Mouse (Mus musculus) layer of hippocampus, adult 2 months (tissue): ENCODE results near the gene Trex1. TPM values are rescaled to one million over a fixed set of nuclear protein-coding genes. Genes with fewer than 3 reads are reported as not detected.

Experiments used
- DNase-seq, 2 experiments: peaks; one replicate each; pipeline ENCODE4 v3.0.0; 2022; ENCODE audit warnings: low spot score in 2 of 2
- H3K27ac ChIP-seq: fragments of 200-600 bp; 2 replicates; pipeline ENCODE4 v1.8.1; 2022
- H3K4me3 ChIP-seq: fragments of 200-600 bp; 2 replicates; pipeline ENCODE4 v1.8.1; 2022; ENCODE audit warnings: mild to moderate bottlenecking
- CTCF ChIP-seq: fragments of 200-600 bp; conservative IDR thresholded peaks from 2 replicates; pipeline ENCODE4 v1.8.1; 2022; ENCODE audit warnings: antibody characterized with exemption, mild to moderate bottlenecking, moderate library complexity
- total RNA-seq, 2 experiments: library from RNA; stranded (reverse); gene quantifications; 2 replicates each; pipeline ENCODE4 v1.2.3; 2021

The Trex1 gene
- total RNA-seq, 2 experiments from 2014 or later: 12.9 to 15.4 TPM

DNA sequence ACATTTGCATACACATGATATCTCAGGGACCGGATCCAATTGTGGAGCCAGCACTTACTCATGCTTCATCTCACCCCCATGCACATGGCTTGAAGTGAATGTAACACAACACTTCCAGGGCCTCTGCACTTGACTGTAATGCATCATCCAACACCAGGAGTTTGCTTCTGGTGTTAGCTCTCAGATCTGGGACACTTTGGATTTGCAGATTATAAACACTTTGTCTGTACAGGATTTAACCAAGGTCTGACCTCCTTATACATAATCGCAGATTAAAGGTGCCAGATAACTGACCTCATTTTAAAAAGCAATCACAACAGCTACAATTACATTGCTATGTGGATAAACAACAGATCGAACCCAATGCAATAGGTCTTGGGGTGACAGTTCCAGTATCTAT lies 21.0 kb upstream of the Trex1 start:
- TF ChIP-seq CTCF: no peak
- H3K4me3 ChIP-seq: no peak overlapping the region
- H3K27ac ChIP-seq: no peak overlapping the region
- no peak for DNase-seq

DNA sequence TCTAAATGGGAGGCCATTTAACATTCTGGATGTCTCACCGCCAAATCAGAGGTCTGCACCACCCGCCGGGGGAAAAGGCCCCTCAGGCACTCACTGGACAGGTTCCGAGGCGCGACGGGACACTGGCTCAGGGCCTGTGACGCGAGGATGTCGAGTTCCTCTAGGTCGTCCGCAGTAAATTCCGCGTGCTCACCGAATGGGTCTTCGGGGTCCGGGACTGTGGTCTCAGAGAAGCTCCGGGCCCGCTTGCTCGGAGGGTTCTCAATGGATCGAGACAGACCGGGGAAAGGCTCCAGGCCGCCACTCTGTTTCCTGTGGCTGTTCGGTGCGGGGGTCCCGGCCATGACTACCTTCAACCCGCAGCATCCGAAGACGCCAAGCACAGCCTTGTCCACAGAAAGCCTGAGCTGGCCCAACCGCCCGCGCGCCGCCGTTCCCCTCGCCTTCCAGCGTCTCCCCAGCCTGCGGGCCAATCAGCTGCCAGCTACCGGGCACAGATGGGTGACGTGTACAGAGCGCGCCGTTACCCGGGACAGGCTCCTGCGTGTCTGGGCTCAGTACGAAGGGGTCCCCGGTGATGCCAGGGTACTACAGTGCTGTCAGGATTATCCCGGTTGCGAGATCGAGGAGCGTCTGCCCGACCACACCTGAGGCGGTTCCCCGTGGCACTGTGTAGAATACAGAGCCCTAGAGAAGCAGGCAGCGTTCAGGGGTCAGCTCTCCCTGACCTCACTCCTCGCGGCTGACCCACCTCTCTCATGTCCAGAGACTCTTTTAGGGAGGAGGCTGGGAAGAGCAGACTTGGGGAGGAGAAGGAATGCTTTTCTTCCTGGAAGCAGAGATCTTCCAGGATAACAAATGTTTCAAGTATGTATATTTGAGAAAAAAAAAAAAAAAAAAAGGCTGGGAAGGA lies 14.4 kb upstream of the Trex1 start, which contains the start of gene Atrip:
TSS of gene Atrip (minus strand) at position 464 of the 913 bp plus-strand sequence.
- DNase-seq: peak; percentile 95
- 0 out of 2 replicates have a peak, but pooled peaks have one; percentile 9 for TF ChIP-seq CTCF
- Histone ChIP-seq H3K4me3 (peak within 1 kb of the TSS; percentile 82), H3K27ac (peak within 1 kb of the TSS; percentile 94)

DNA sequence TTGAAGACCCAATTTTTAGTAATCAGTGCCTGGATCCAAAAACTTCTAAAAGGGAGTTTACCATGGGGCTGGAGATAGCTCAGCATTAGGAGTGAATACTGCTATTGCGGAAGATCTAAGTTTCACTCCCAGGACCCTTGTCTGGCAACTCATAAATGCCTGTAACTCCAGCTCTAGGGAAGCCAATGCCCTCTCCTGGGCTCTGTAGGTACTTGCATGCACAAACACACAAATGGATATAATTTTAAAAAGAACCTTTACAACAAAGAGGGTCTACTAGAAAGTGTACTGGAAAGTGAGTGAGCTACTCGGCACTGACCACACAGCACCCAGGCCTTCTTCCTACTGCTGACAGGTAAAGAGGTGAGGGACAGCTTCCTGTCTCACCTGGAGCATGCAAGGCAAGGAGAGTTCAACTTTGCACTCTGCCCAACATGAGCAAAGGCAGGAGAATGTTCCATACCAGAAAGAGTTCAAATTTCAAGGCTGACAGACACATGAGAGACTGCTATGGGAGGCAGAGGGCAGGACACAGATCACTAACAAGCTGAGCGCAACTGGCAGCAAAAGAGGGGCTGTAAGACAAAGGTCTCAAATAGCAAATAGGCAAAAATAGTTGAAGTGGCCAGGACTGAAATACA lies 8.7 kb upstream of the Trex1 start:
- Histone ChIP-seq H3K4me3 (no peak overlapping the region), H3K27ac (no peak overlapping the region)
- DNase-seq: no peak
- TF ChIP-seq CTCF: peak; percentile 59

DNA sequence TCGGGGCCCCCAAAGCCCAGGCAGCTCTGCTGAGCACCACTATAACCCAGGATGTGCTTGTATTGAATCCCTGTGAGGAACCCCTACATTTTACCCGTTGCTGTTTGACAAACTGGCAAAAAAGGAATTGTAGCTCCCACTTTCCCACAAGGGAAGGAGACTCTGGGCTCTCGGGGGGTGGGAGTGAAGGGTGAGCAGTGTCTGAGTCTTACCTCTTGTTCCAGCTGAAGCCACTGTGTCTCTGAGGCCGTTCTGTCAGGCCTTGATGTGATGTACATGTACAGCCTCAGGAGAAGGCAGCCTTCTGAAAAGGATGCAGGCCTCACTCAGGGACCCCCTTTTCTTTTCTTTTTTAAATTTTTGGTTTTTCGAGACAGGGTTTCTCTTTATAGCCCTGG lies 1.4 kb upstream of the Trex1 start:
- Histone ChIP-seq H3K4me3 (no peak overlapping the region), H3K27ac (no peak overlapping the region)
- no peak for DNase-seq
- no peak for TF ChIP-seq CTCF

DNA sequence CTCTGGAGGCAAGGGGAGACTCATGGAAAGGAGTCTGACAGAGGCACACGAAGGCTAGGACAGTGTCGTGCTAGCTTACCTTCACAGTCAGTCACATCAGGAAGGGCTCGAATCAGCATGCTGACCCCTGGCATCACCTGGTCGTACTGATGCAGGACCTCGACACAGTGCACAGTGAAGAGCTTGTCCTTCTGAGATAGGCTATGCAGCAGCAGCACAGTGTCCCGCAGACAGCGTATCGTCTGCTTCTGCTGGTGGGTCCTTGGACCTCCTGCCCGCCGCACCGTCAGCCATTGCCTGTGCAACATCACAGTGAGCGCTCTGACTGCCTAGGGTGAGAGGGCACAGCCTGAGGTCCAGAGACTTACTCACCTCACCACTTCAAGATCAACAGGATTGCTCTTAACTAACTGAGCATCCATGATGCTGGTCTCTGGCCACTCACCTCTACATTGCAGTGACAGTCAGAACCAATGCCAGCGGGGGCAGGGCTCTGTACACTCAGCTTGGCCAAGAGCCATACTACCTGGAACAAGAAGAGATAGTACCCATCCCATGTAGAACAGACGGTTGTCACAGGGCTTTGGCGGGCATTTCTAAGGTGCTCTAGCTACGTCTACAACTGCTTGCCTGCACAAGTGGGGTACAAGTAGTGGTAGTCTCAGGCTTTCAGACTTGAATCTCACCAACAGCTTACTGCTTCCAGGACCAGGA lies 807 bp upstream of the Trex1 start:
- no peak for DNase-seq
- H3K4me3 ChIP-seq: no peak overlapping the region
- H3K27ac ChIP-seq: peak overlapping the region; percentile 90
- TF ChIP-seq CTCF: no peak

DNA sequence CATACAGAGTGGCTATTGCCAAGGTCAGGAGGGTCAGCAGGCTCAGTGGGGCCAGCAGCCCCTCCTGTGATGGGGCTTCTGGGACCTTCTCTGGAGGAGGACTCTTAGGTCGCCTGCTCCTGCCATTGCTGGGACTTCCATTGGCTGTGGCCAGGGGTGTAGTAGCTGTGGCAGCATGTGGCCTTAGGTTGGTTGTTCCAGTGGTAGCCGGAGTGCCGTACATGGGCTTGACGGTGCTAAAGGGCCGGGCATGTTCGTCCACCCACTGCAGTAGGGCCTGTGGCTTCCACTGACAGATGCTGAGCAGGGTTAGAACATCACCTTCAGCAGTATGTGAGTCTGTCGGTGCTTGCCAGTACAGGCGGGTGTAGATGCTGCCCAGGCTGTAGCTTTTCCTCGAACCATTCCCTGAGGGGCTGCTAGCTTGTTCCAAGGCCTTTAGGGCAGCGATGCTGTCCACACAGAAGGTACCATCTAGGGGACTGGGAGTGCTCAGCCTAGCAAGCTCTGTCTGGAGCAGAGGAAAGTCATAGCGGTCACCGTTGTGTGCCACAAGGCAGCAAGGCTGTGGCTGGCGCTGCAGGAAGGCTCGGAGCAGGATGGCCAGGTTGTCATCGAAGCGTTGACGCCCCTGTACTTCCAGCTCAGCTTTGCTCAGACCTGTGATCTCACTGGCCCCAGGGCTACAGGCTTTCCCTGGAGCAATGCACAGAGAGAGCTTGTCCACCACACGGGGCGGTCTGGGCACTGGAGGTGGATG lies 1.3 kb downstream of the Trex1 start:
- Histone ChIP-seq H3K27ac (peak overlapping the region; percentile 90), H3K4me3 (peak overlapping the region; percentile 57; the same call in 1 of the 2 replicates)
- TF ChIP-seq CTCF: no peak
- no peak for DNase-seq

DNA sequence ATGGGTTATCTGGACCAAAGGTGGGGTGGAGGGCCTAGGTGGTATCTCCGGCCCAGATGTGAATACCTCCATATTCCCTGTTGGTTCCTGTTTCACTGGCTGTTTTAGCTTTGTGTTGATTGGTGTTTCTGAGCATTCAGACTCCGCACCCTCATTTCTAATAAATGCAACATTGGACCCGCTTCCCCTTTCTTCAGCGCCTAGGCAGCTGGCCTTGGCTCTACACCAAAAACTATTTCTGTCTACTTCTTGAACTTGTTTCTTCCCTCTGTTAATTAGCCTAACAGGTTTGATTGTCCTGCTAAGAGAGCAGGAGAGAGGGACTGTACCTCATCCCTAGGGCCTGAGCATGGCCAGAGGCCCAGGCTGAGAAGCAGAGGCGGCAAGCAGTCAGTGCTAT lies 2.0 kb downstream of the Trex1 start:
- peak overlapping the region; percentile 90 for H3K27ac ChIP-seq
- DNase-seq: no peak
- H3K4me3 ChIP-seq: no peak overlapping the region
- no peak for TF ChIP-seq CTCF

DNA sequence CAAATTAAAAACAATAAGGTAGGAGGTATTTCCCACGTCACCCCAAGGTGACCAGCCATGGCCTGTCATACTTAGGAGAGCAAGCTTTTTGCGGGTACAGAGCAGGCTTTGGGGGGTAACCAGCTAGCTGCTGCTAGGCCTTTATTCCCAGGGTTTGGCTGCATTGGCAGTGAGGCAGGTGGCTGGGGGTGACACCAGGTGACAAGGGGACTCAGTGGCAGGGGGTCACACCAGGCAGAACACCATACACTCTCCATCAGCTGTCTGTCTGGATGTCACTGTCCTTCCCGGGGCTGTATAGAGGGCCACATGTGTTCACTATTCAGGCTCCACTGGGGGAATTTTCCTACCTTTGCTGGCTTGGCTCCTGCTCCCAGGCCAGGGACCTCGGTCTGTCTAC lies 2.6 kb downstream of the Trex1 start:
- H3K4me3 ChIP-seq: no peak overlapping the region
- H3K27ac ChIP-seq: no peak overlapping the region
- no peak for TF ChIP-seq CTCF
- DNase-seq: no peak

DNA sequence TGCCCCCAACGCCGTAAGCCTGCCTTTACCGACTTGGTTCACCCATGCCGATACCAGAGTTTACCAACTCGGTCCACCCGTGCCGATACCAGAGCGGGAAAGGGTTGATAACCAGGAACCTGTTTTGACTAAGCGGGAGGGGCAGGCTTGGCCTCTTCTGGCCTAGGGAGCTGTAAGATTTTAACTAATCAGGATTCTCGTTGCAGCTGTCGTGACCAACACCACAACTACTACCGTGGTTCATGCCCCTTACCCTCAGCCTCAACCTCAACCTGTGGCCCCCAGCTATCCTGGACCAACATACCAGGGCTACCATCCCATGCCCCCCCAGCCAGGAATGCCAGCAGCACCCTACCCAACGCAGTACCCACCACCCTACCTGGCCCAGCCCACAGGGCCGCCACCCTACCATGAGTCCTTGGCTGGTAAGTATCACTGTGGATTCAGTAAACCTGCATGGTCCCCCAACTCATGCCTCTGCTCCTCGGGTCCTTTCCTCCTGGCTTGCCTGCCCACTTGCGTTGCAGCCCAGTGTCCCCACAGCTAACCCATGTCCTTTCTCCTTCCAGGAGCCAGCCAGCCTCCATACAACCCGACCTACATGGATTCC lies 3.3 kb downstream of the Trex1 start:
- peak overlapping the region; percentile 86; the same call in 1 of the 2 replicates for H3K27ac ChIP-seq
- DNase-seq: no peak
- TF ChIP-seq CTCF: no peak
- no peak overlapping the region for H3K4me3 ChIP-seq

DNA sequence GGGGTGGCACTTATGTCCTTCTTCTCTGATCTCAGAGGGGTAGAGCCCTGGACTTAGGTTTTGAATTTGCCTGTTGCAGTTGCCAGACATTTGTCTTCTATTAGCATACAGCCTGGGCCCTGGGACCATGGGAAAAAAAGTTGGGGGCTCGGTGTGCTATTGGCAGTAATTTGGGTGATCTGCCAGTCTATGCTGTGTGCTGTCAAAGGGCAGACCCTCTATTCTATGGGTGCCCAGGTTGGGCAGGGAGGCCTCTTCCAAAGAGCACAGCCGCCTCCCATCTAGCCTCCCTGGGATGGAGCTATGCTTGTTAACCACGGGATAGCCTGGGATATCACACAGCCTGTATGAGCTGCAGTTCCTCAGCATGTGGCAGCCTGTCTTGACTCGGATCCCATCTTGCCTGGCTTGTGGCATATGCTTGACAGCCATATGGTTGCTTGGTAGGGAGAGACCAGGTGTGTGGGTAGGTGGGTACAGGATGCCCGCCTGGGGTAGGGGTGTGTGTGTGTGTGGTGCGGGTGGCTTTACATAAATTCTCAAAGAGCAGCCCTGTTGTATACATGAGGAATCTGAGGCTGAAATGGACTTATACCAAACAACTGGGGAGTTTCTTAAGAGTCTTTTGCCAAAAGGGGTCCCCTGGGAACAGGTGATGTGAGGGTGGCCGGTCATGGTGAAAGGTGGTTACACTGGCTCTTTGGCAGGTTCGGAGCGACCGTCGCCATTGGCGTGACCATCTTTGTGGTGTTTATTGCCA lies 4.1 kb downstream of the Trex1 start:
- peak overlapping the region; percentile 58 for H3K4me3 ChIP-seq
- no peak for TF ChIP-seq CTCF
- peak overlapping the region; percentile 86 for H3K27ac ChIP-seq
- peak; percentile 19 to 34 for DNase-seq

DNA sequence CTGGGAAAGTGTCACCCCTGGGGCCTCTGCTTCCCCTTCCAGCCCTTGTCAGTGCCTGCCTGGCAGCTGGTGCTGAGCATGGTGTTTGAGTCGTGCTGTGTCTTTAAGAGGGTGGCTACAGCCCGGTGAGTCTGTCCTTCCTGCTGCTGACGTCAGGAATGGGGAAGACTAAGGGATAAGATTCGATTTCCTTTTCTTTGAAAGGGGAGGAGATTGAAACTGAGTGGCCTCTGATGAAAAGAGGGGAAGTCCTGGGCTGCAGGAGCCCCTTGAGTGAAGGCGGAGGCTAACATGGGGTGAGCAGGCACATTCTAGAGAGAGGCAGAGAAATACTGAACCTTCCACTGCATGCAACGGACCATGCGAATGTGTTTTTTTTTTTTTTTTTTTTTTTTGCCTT lies 4.8 kb downstream of the Trex1 start:
- TF ChIP-seq CTCF: no peak
- Histone ChIP-seq H3K27ac (peak overlapping the region; percentile 86), H3K4me3 (peak overlapping the region; percentile 58)
- peak; percentile 81 to 87 for DNase-seq
